Mouse (Mus musculus) CH12.LX (cell line): ENCODE measurements around the gene Nfic. TPM values are rescaled to one million over a fixed set of nuclear protein-coding genes. Genes with fewer than 3 reads are reported as not detected.

Experiments
- DNase-seq: peaks from one replicate; pipeline ENCODE4 v3.0.0-alpha.2; 2013; ENCODE audit errors: extremely low read depth
- H3K27ac ChIP-seq: 2 replicates; pipeline ENCODE4 v1.5.1; 2012; ENCODE audit warnings: low read depth, mild to moderate bottlenecking, control low read depth, moderate library complexity; ENCODE audit not compliant: insufficient read depth
- H3K27me3 ChIP-seq: replicated peaks from 2 replicates; pipeline ENCODE3; 2012; ENCODE audit warnings: inconsistent platforms
- H3K36me3 ChIP-seq, 2 experiments: replicated peaks in 1 of 2; 2 replicates each; pipeline versions ENCODE3 to v1.6.1; 2012; ENCODE audit warnings: inconsistent platforms in 1 of 2, low read length in 1 of 2, mild to moderate bottlenecking in 1 of 2, mixed read lengths in 1 of 2, moderate library complexity in 1 of 2; ENCODE audit not compliant: control insufficient read depth in 1 of 2, insufficient read depth in 1 of 2
- H3K4me1 ChIP-seq, 2 experiments: 2 replicates each; pipeline ENCODE4 v1.6.1; 2012; ENCODE audit warnings: inconsistent platforms in 1 of 2, moderate library complexity in 1 of 2; ENCODE audit not compliant: insufficient read depth in 2 of 2, control insufficient read depth in 1 of 2
- H3K4me2 ChIP-seq: 2 replicates; pipeline ENCODE4 v1.6.1; 2012; ENCODE audit warnings: low read depth, mild to moderate bottlenecking, control low read depth; ENCODE audit not compliant: poor library complexity, insufficient read depth, severe bottlenecking
- H3K4me3 ChIP-seq, 3 experiments: fragments of 150-350 bp in 1 of 3; sonication (generic) in 1 of 3; replicated peaks in 1 of 3; 2 replicates each; pipeline versions ENCODE3 to v1.5.1; 2011 to 2012; ENCODE audit warnings: low read depth in 2 of 3, low read length in 2 of 3, mild to moderate bottlenecking in 2 of 3, moderate library complexity in 2 of 3, control low read depth in 1 of 3, improper control_type of control experiment in 1 of 3, inconsistent platforms in 1 of 3, mixed read lengths in 1 of 3; ENCODE audit not compliant: poor library complexity in 1 of 3
- H3K79me2 ChIP-seq: replicated peaks from 2 replicates; pipeline ENCODE4 v1.6.1; 2012; ENCODE audit warnings: mild to moderate bottlenecking, moderate library complexity; ENCODE audit not compliant: control insufficient read depth, poor library complexity, insufficient read depth, severe bottlenecking; ENCODE audit errors: extremely low read depth
- H3K9ac ChIP-seq: 2 replicates; pipeline ENCODE4 v1.6.1; 2012; ENCODE audit warnings: low read depth, mild to moderate bottlenecking, control low read depth, moderate library complexity; ENCODE audit not compliant: insufficient read depth
- H3K9me3 ChIP-seq: replicated peaks from 2 replicates; pipeline ENCODE3; 2012; ENCODE audit warnings: low read length, inconsistent platforms, mixed read lengths
- CHD1 ChIP-seq: IDR thresholded peaks from 2 replicates; pipeline ENCODE4 v1.6.1; 2012; ENCODE audit warnings: low read depth, low read length, improper control_type of control experiment, inconsistent platforms
- CHD2 ChIP-seq: IDR thresholded peaks from 2 replicates; pipeline ENCODE4 v1.6.1; 2011; ENCODE audit warnings: low read length, improper control_type of control experiment
- E2F4 ChIP-seq: IDR thresholded peaks from 2 replicates; pipeline ENCODE4 v1.6.1; 2011; ENCODE audit warnings: low read depth, low read length, improper control_type of control experiment; ENCODE audit not compliant: insufficient replicate concordance
- ETS1 ChIP-seq: conservative IDR thresholded peaks from 2 replicates; pipeline ENCODE4 v1.6.1; 2012; ENCODE audit warnings: low read depth, mild to moderate bottlenecking, inconsistent platforms, low read length, improper control_type of control experiment, moderate library complexity
- IRF4 ChIP-seq: IDR thresholded peaks from 2 replicates; pipeline ENCODE4 v1.6.1; 2014; ENCODE audit warnings: low read depth, mild to moderate bottlenecking, inconsistent platforms, low read length, improper control_type of control experiment
- KAT2A ChIP-seq: IDR thresholded peaks from 2 replicates; pipeline ENCODE4 v1.6.1; 2012; ENCODE audit warnings: low read length, improper control_type of control experiment, inconsistent platforms; ENCODE audit not compliant: insufficient replicate concordance
- MAFK ChIP-seq: IDR thresholded peaks from 2 replicates; pipeline ENCODE4 v1.6.1; 2011; ENCODE audit warnings: low read length, improper control_type of control experiment; ENCODE audit not compliant: insufficient replicate concordance
- MAX ChIP-seq: IDR thresholded peaks from 2 replicates; pipeline ENCODE4 v1.6.1; 2011; ENCODE audit warnings: low read length, improper control_type of control experiment
- MAZ ChIP-seq: IDR thresholded peaks from 2 replicates; pipeline ENCODE4 v1.6.1; 2012; ENCODE audit warnings: low read depth, mild to moderate bottlenecking, inconsistent platforms, low read length, improper control_type of control experiment, moderate library complexity
- MEF2A ChIP-seq: IDR thresholded peaks from 2 replicates; pipeline ENCODE4 v1.6.1; 2014; ENCODE audit warnings: low read depth, mild to moderate bottlenecking, inconsistent platforms, low read length, improper control_type of control experiment, borderline replicate concordance
- MYC ChIP-seq: IDR thresholded peaks from 2 replicates; pipeline ENCODE4 v1.6.1; 2011; ENCODE audit warnings: low read depth, mild to moderate bottlenecking, improper control_type of control experiment, low read length
- NELFE ChIP-seq: IDR thresholded peaks from 2 replicates; pipeline ENCODE4 v1.6.1; 2011; ENCODE audit warnings: low read depth, low read length, improper control_type of control experiment
- NRF1 ChIP-seq: IDR thresholded peaks from 2 replicates; pipeline ENCODE4 v1.6.1; 2014; ENCODE audit warnings: low read depth, mild to moderate bottlenecking, inconsistent platforms, low read length, improper control_type of control experiment, moderate library complexity
- PAX5 ChIP-seq: IDR thresholded peaks from 2 replicates; pipeline ENCODE4 v1.6.1; 2012; ENCODE audit warnings: low read length, inconsistent platforms, mixed read lengths
- POLR2AphosphoS2 ChIP-seq: IDR thresholded peaks from 2 replicates; pipeline ENCODE4 v1.6.1; 2011; ENCODE audit warnings: low read depth, low read length, improper control_type of control experiment
- RAD21 ChIP-seq: IDR thresholded peaks from 2 replicates; pipeline ENCODE4 v1.6.1; 2011; ENCODE audit warnings: low read depth, mild to moderate bottlenecking, low read length, improper control_type of control experiment, moderate library complexity
- SMC3 ChIP-seq: IDR thresholded peaks from 2 replicates; pipeline ENCODE4 v1.6.1; 2011; ENCODE audit warnings: low read depth, low read length, improper control_type of control experiment
- TCF12 ChIP-seq: IDR thresholded peaks from 2 replicates; pipeline ENCODE4 v1.6.1; 2014; ENCODE audit warnings: low read depth, mild to moderate bottlenecking, inconsistent platforms, low read length, improper control_type of control experiment
- UBTF ChIP-seq: IDR thresholded peaks from 2 replicates; pipeline ENCODE4 v1.6.1; 2012; ENCODE audit warnings: low read depth, mild to moderate bottlenecking, inconsistent platforms, low read length, improper control_type of control experiment, moderate library complexity
- USF1 ChIP-seq: IDR thresholded peaks from 2 replicates; pipeline ENCODE4 v1.6.1; 2014; ENCODE audit warnings: low read depth, mild to moderate bottlenecking, inconsistent platforms, low read length, improper control_type of control experiment
- USF2 ChIP-seq: conservative IDR thresholded peaks from 2 replicates; pipeline ENCODE4 v1.6.1; 2011; ENCODE audit warnings: low read depth, low read length, improper control_type of control experiment
- ZNF384 ChIP-seq: IDR thresholded peaks from 2 replicates; pipeline ENCODE4 v1.6.1; 2012; ENCODE audit warnings: low read depth, low read length, improper control_type of control experiment, inconsistent platforms
- dilution Hi-C: fragments of 300-500 bp; cut with MboI; formaldehyde crosslinking; loops from 2 replicates; pipeline ENCODE4 v1.14.3; 2020; ENCODE audit warnings: low sequenced_read_pairs; ENCODE audit not compliant: extremely low pct_unique_long_range_greater_than_20kb, extremely low pct_ligation_motif_present
- in situ Hi-C: fragments of 300-500 bp; cut with MboI; formaldehyde crosslinking; loops from 3 replicates; pipeline ENCODE4 v1.14.3; 2019; ENCODE audit warnings: low sequenced_read_pairs, low pct_ligation_motif_present, low pct_unique_long_range_greater_than_20kb, mixed read lengths
- polyA plus RNA-seq: library from polyadenylated mRNA; unstranded; fragments of >175 nt; gene quantifications from 2 replicates; pipeline ENCODE4 v1.2.1, GENCODE M21; 2012; ENCODE audit warnings: low read depth; ENCODE audit not compliant: insufficient read length
- total RNA-seq, 2 experiments: library from RNA; depleted of rRNA; stranded (reverse); fragments of 300-350 nt in 1 of 2; fragments of >200 nt in 1 of 2; gene quantifications; 2 replicates each; pipeline ENCODE4 v1.2.3; 2012 to 2014

Nfic gene
- total and polyA plus RNA-seq, 3 experiments, result 0.07 to 4.7 (median 4.0) TPM

DNA sequence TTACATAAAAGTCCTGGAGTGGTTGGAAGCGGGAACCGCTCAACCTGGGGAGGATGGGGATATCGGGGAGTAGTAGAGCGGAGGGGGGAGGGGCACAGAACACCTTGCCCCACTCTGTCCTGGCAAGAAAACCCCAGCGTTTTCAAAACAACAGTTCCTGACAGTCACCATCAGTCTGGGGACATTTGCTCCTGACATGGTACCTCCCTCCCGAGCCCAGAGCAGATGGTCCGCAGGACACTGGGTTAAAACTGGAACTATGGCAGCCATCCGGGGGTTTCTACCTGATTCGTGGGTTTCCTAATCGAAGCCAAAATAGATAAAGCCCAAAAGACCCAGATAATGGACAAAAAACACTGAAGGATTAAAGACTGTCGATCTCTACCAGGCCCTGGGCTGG is 5.5 kb upstream of the Nfic start:
- TF ChIP-seq IRF4, result no peak
- no peak for TF ChIP-seq KAT2A
- TF ChIP-seq PAX5, result no peak
- no peak for TF ChIP-seq MAFK
- TF ChIP-seq E2F4, result no peak
- TF ChIP-seq USF2, result no peak
- Histone ChIP-seq H3K27ac (no peak overlapping the region), H3K27me3 (peaks cover 93% of the 10 kb centered on the region), H3K9me3 (no peaks in the 10 kb centered on the region), H3K4me2 (peak overlapping the region; percentile 29), H3K4me1 (peaks cover 4 to 18% of the 10 kb centered on the region in 2 experiments; a peak in 3 of 4 replicates), H3K79me2 (no peaks in the 10 kb centered on the region), H3K9ac (no peak overlapping the region), H3K36me3 (no peaks in the 10 kb centered on the region), H3K4me3 (no peak overlapping the region)
- no peak for DNase-seq
- in situ Hi-C loops, result no loop called here
- dilution Hi-C loops, result no loop called here

DNA sequence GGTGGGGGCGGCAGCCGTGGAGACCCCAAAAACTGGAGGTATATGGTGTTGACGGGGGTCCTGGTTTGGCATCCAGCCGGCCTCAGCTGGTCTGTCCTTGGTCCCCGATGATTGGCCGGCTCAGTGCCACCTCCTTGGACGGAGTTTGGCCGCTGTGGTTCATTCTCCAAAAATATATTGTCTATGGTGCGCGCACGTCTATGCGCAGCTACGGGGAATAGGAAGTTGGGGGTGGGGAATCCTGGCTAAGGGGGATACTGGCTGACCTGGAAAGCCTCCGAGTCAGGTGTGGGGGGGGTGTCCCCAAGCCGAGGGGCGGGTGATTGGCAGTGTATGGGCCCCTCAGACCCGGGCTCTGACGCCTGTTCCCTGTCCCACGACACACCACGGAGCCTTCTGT is 5.0 kb upstream of the Nfic start:
- Histone ChIP-seq H3K4me2 (peak overlapping the region; percentile 29), H3K4me1 (peaks cover 4 to 18% of the 10 kb centered on the region in 2 experiments; a peak in 3 of 4 replicates), H3K79me2 (no peaks in the 10 kb centered on the region), H3K4me3 (no peak overlapping the region), H3K9ac (no peak overlapping the region), H3K27ac (no peak overlapping the region), H3K9me3 (no peaks in the 10 kb centered on the region), H3K27me3 (peaks cover 93% of the 10 kb centered on the region), H3K36me3 (no peaks in the 10 kb centered on the region)
- TF ChIP-seq SMC3 (no peak), UBTF (no peak), ZNF384 (no peak), MYC (no peak), E2F4 (no peak), POLR2AphosphoS2 (no peak), TCF12 (no peak), ETS1 (no peak), USF1 (no peak), MEF2A (no peak), RAD21 (no peak), IRF4 (no peak), CHD1 (no peak), MAZ (no peak), MAX (no peak), CHD2 (no peak), NELFE (no peak), NRF1 (no peak)
- dilution Hi-C loops, result no loop called here
- in situ Hi-C loops, result no loop called here
- no peak for DNase-seq
